Mouse (Mus musculus) forebrain, embryonic 14.5 days (tissue): ENCODE measurements around the gene Ssbp2. TPM values are rescaled to one million over a fixed set of nuclear protein-coding genes. Genes with fewer than 3 reads are reported as not detected.

Experiments
- ATAC-seq: fragments of 200-750 bp; cut with Nextera tagmentation; 2 replicates; pipeline ENCODE4 v1.8.0; 2017; ENCODE audit warnings: mild to moderate bottlenecking, moderate library complexity
- DNase-seq: peaks from one replicate; pipeline ENCODE4 v3.0.0-alpha.2; 2015; ENCODE audit warnings: low spot score
- H3K27ac ChIP-seq: fragments of 300-500 bp; sonication (generic); 2 replicates; pipeline ENCODE4 v1.5.1; 2014; ENCODE audit warnings: low read depth, mild to moderate bottlenecking, control low read depth, low read length, moderate library complexity
- H3K27me3 ChIP-seq: fragments of 300-500 bp; sonication (generic); replicated peaks from 2 replicates; pipeline ENCODE4 v1.6.1; 2014; ENCODE audit warnings: low read length, control low read depth, mixed read lengths; ENCODE audit not compliant: control insufficient read depth, insufficient read depth
- H3K36me3 ChIP-seq: fragments of 300-500 bp; sonication (generic); 2 replicates; pipeline ENCODE4 v1.6.1; 2014; ENCODE audit warnings: low read length, control low read depth; ENCODE audit not compliant: control insufficient read depth, insufficient read depth
- H3K4me1 ChIP-seq: fragments of 300-500 bp; sonication (generic); 2 replicates; pipeline ENCODE4 v1.6.1; 2014; ENCODE audit warnings: antibody characterized with exemption, low read length, control low read depth; ENCODE audit not compliant: control insufficient read depth, insufficient read depth
- H3K4me2 ChIP-seq: fragments of 300-500 bp; sonication (generic); 2 replicates; pipeline ENCODE4 v1.6.1; 2014; ENCODE audit warnings: mild to moderate bottlenecking, control low read depth, low read length
- H3K4me3 ChIP-seq: fragments of 300-500 bp; sonication (generic); 2 replicates; pipeline ENCODE4 v1.5.1; 2014; ENCODE audit warnings: low read depth, low read length, control low read depth
- H3K9ac ChIP-seq: fragments of 300-500 bp; sonication (generic); 2 replicates; pipeline ENCODE4 v1.6.1; 2014; ENCODE audit warnings: mild to moderate bottlenecking, low read length, control low read depth, moderate library complexity
- H3K9me3 ChIP-seq: fragments of 300-500 bp; sonication (generic); replicated peaks from 2 replicates; pipeline ENCODE4 v1.6.1; 2016; ENCODE audit warnings: low read length, control low read depth, mixed read lengths; ENCODE audit not compliant: control insufficient read depth
- WGBS: fragments of 180-500 bp; shearing (Covaris S2); extraction: QIAGEN DNeasy Blood & Tissue Kit; methylation state at CpG from one replicate; pipeline ENCODE4 v1.1.7; 2014; 5-methylcytosine and 5-hydroxymethylcytosine counted together
- polyA plus RNA-seq: library from polyadenylated mRNA; unstranded; fragments of >200 nt; fragmentation: Nextera tagmentation; extraction: Ambion mirVana; gene quantifications from 2 replicates; pipeline ENCODE4 v1.2.1, GENCODE M21; 2014

Ssbp2 gene
- polyA plus RNA-seq, 1 experiment from 2014 or later = 252 TPM

- no peak overlapping the region for H3K4me3 ChIP-seq
- no peak overlapping the region for H3K27ac ChIP-seq
- DNase-seq (no peak), ATAC-seq (no peak)
- H3K9ac ChIP-seq = no peak overlapping the region
- 96% methylated on average over 3 of the region's 3 CpGs for WGBS
- no peaks in the 10 kb centered on the region for H3K4me1 ChIP-seq
- H3K36me3 ChIP-seq = peaks cover 10% of the 10 kb centered on the region
- no peaks in the 10 kb centered on the region for H3K9me3 ChIP-seq
- H3K27me3 ChIP-seq = no peaks in the 10 kb centered on the region
- H3K4me2 ChIP-seq = no peak overlapping the region
Observed at GRCm38 (mm10) chr13:91529821-91530220, 69.7 kb downstream of the Ssbp2 start.

- DNase-seq (no peak), ATAC-seq (no peak)
- WGBS = 80% methylated on average over 3 of the region's 3 CpGs
- no peaks in the 10 kb centered on the region for H3K9me3 ChIP-seq
- no peaks in the 10 kb centered on the region for H3K4me1 ChIP-seq
- H3K27ac ChIP-seq = no peak overlapping the region
- H3K36me3 ChIP-seq = peaks cover 13% of the 10 kb centered on the region
- H3K9ac ChIP-seq = no peak overlapping the region
- no peaks in the 10 kb centered on the region for H3K27me3 ChIP-seq
- H3K4me3 ChIP-seq = no peak overlapping the region
- no peak overlapping the region for H3K4me2 ChIP-seq
Observed at GRCm38 (mm10) chr13:91536711-91537110, 76.6 kb downstream of the Ssbp2 start.

- no peak for DNase-seq
- Histone ChIP-seq H3K9me3 (no peaks in the 10 kb centered on the region), H3K9ac (no peak overlapping the region), H3K4me2 (no peak overlapping the region), H3K27ac (no peak overlapping the region), H3K4me3 (no peak overlapping the region), H3K4me1 (no peaks in the 10 kb centered on the region), H3K27me3 (no peaks in the 10 kb centered on the region), H3K36me3 (0 out of 2 replicates have a peak, but pooled peaks cover 3% of the 10 kb centered on the region)
- ATAC-seq = no peak
- WGBS = 96% methylated on average over 2 of the region's 2 CpGs
Observed at GRCm38 (mm10) chr13:91540145-91541068, 80.3 kb downstream of the Ssbp2 start.

GRCm38 (mm10) chr13:91541069-91541429 is 81.0 kb downstream of the Ssbp2 start:
- H3K27me3 ChIP-seq = no peaks in the 10 kb centered on the region
- no peaks in the 10 kb centered on the region for H3K4me1 ChIP-seq
- H3K27ac ChIP-seq = no peak overlapping the region
- no peak overlapping the region for H3K4me3 ChIP-seq
- 0 out of 2 replicates have a peak, but pooled peaks cover 3% of the 10 kb centered on the region for H3K36me3 ChIP-seq
- no peak overlapping the region for H3K4me2 ChIP-seq
- no peak for DNase-seq
- ATAC-seq = no peak
- no peak overlapping the region for H3K9ac ChIP-seq
- no peaks in the 10 kb centered on the region for H3K9me3 ChIP-seq
- WGBS = 92% methylated on average over 6 of the region's 6 CpGs

GRCm38 (mm10) chr13:91543555-91543954 is 83.5 kb downstream of the Ssbp2 start:
- 65% methylated on average over 5 of the region's 5 CpGs for WGBS
- Histone ChIP-seq H3K27me3 (no peaks in the 10 kb centered on the region), H3K36me3 (0 out of 2 replicates have a peak, but pooled peaks cover 3% of the 10 kb centered on the region), H3K9me3 (no peaks in the 10 kb centered on the region), H3K9ac (no peak overlapping the region), H3K4me1 (no peaks in the 10 kb centered on the region), H3K27ac (no peak overlapping the region), H3K4me3 (no peak overlapping the region), H3K4me2 (no peak overlapping the region)
- ATAC-seq = no peak
- no peak for DNase-seq

GRCm38 (mm10) chr13:91564047-91564446 is 104.0 kb downstream of the Ssbp2 start:
- DNase-seq = no peak
- Histone ChIP-seq H3K36me3 (0 out of 2 replicates have a peak, but pooled peaks cover 4% of the 10 kb centered on the region), H3K9ac (no peak overlapping the region), H3K4me2 (no peak overlapping the region), H3K4me1 (no peaks in the 10 kb centered on the region), H3K9me3 (no peaks in the 10 kb centered on the region), H3K27ac (no peak overlapping the region), H3K4me3 (no peak overlapping the region), H3K27me3 (no peaks in the 10 kb centered on the region)
- 37% methylated on average over 6 of the region's 6 CpGs for WGBS
- no peak for ATAC-seq

GRCm38 (mm10) chr13:91564755-91565154 is 104.7 kb downstream of the Ssbp2 start:
- Histone ChIP-seq H3K9ac (no peak overlapping the region), H3K9me3 (no peaks in the 10 kb centered on the region), H3K4me2 (no peak overlapping the region), H3K4me3 (no peak overlapping the region), H3K27ac (no peak overlapping the region), H3K27me3 (no peaks in the 10 kb centered on the region), H3K36me3 (0 out of 2 replicates have a peak, but pooled peaks cover 4% of the 10 kb centered on the region), H3K4me1 (no peaks in the 10 kb centered on the region)
- ATAC-seq = 0 out of 2 replicates have a peak, but pooled peaks have one; percentile 32
- DNase-seq = peak; percentile 24
- 54% methylated on average over 6 of the region's 6 CpGs for WGBS

- DNase-seq (no peak), ATAC-seq (no peak)
- H3K9me3 ChIP-seq = no peaks in the 10 kb centered on the region
- no peak overlapping the region for H3K27ac ChIP-seq
- no peak overlapping the region for H3K9ac ChIP-seq
- H3K4me3 ChIP-seq = no peak overlapping the region
- no peak overlapping the region for H3K4me2 ChIP-seq
- no peaks in the 10 kb centered on the region for H3K4me1 ChIP-seq
- no peaks in the 10 kb centered on the region for H3K27me3 ChIP-seq
- H3K36me3 ChIP-seq = no peaks in the 10 kb centered on the region
Observed at GRCm38 (mm10) chr13:91581504-91581903, 121.4 kb downstream of the Ssbp2 start.

- Histone ChIP-seq H3K27me3 (no peaks in the 10 kb centered on the region), H3K4me3 (no peak overlapping the region), H3K36me3 (no peaks in the 10 kb centered on the region), H3K9ac (no peak overlapping the region), H3K27ac (no peak overlapping the region), H3K4me1 (no peaks in the 10 kb centered on the region), H3K4me2 (no peak overlapping the region), H3K9me3 (no peaks in the 10 kb centered on the region)
- DNase-seq (no peak), ATAC-seq (no peak)
Observed at GRCm38 (mm10) chr13:91582212-91582611, 122.1 kb downstream of the Ssbp2 start.
